Mouse (Mus musculus): ENCODE measurements around the gene Gsta4.
A peak's percentile ranks its signal among the peaks of the same experiment; 100 is the strongest.

Gsta4 gene

DNA sequence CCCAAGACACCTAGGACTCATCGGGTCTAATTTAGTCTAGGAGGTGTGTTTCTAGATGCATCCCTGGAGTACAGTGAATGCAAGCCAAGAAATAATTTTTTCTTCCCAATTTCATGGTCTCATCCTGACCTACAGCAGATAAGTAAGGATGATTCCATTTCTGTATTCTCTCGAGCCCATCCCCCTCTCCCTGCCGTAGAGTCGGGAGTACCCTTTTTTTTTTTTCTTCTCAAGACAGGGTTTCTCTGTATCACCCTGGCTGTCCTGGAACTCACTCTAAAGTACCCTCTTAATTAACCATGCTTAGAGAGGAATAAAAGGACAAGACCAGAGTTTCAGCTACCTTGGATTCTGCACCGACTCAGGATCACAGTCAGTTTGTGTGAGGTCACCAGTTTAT is 4.4 kb upstream of the Gsta4 start:
- no peak for DNase-seq (ENCODE audit: inconsistent ontology term)

DNA sequence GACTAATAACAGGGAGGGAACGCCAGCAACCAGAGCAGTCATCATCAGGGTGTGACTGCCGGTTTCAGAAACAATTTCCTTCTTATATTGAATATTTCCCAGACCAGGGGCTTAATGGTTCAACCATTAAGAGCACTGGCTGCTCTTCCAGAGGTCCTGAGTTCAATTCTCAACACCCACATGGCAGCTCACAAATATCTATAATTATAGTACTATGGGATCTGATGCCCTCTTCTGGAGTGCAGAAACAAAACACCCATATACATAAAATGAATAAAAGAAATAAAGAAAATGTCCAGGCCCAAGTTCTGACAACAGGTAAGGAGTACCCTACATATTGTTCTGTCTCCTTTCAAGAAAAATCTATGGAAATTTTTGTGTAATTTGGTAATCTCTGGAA is 3.5 kb upstream of the Gsta4 start:
- DNase-seq (ENCODE audit: inconsistent ontology term): no peak

GRCm38 (mm10) chr9:78185686-78186085 is 3.1 kb downstream of the Gsta4 start:
- no peak for DNase-seq (ENCODE audit: inconsistent ontology term)

- DNase-seq (ENCODE audit: inconsistent ontology term): no peak
Observed at GRCm38 (mm10) chr9:78188910-78189309, 6.3 kb downstream of the Gsta4 start.

- DNase-seq (ENCODE audit: inconsistent ontology term): peak; percentile 63
Observed at GRCm38 (mm10) chr9:78190651-78191634, 8.4 kb downstream of the Gsta4 start.

GRCm38 (mm10) chr9:78191736-78192135 is 9.2 kb downstream of the Gsta4 start:
- peak; percentile 76 for DNase-seq (ENCODE audit: inconsistent ontology term)

GRCm38 (mm10) chr9:78193902-78194597 is 11.5 kb downstream of the Gsta4 start:
- DNase-seq (ENCODE audit: inconsistent ontology term): peak; percentile 41

GRCm38 (mm10) chr9:78195034-78195433 is 12.5 kb downstream of the Gsta4 start:
- no peak for DNase-seq (ENCODE audit: inconsistent ontology term)

GRCm38 (mm10) chr9:78197801-78198200 is 15.2 kb downstream of the Gsta4 start:
- DNase-seq (ENCODE audit: inconsistent ontology term): no peak

- DNase-seq (ENCODE audit: inconsistent ontology term): no peak
Observed at GRCm38 (mm10) chr9:78204194-78204593, 21.6 kb downstream of the Gsta4 start.

DNA sequence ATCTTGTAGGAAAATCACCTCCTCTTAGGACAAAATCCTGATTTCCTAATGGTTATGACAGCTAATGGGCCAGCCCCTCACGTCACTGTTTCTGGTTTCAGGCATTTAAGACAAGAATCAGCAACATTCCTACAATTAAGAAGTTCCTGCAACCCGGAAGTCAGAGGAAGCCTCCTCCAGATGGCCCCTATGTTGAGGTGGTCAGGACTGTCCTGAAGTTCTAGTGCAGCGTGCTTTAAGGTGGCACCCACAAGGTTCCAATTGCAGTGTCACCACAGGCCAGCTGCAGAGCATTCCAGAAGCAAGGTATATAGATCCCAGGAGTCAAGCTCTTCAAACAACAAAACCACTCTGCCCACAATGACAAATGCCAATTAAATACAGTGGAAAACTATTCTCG is 26.4 kb downstream of the Gsta4 start:
- no peak for DNase-seq (ENCODE audit: inconsistent ontology term)

- no peak for DNase-seq (ENCODE audit: inconsistent ontology term)
Observed at GRCm38 (mm10) chr9:78210079-78210478, 27.5 kb downstream of the Gsta4 start.

DNA sequence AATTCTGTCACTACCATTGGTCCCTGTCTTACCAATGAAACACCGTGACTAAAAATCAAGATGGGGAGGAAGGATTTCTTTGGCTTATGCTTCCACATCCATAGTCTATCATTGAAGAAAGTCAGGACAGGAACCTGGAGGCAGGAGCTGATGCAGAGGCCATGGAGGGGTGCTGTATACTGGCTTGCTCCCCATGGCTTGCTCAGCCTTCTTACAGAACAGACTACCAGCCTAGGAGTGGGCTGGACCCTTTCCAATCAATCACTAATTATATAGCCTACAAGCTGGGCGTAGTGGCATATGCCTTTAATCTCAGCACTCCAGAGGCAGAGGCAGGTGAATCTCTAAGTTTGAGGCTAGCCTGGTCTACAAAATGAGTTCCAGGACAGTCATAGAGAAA is 28.2 kb downstream of the Gsta4 start:
- DNase-seq (ENCODE audit: inconsistent ontology term): no peak

GRCm38 (mm10) chr9:78211521-78211920 is 28.9 kb downstream of the Gsta4 start:
- DNase-seq (ENCODE audit: inconsistent ontology term): no peak

GRCm38 (mm10) chr9:78212341-78213049 is 29.9 kb downstream of the Gsta4 start:
- no peak for DNase-seq (ENCODE audit: inconsistent ontology term)

- no peak for DNase-seq (ENCODE audit: inconsistent ontology term)
Observed at GRCm38 (mm10) chr9:78217074-78217473, 34.5 kb downstream of the Gsta4 start.

GRCm38 (mm10) chr9:78222616-78223015 is 40.0 kb downstream of the Gsta4 start:
- DNase-seq (ENCODE audit: inconsistent ontology term): no peak

DNA sequence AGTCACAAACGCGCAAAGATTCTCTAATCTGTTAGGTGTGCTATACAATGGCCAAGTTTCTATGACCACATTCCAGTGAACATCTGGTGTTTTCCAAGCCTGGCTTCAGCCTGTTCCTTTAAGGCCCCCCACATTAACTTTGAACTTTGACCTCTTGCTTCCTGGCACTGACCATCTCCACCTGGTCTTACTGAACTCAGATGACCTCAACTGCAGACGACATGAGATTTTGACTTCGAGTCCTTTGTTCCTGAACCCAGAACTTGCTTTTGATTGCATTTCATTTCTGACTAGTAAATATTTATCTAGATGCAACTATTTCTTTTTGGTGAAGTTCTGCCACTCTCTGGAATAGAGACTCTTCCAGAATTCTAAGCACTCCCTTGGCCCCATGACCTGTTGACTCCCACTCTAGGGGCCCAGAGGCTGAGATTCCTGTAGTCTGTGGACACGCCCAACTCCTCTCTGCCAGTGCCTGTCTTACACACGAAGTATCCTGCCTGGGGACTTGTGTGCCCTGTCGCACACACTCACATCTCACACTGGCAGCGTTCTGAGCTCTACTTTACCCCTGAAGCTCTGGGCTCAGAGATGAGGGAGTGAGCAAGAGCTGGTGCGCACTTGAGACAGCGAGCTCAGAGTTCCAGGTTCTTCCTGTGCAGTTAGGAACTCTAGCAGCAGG is 40.8 kb downstream of the Gsta4 start:
- no peak for DNase-seq (ENCODE audit: inconsistent ontology term)

DNA sequence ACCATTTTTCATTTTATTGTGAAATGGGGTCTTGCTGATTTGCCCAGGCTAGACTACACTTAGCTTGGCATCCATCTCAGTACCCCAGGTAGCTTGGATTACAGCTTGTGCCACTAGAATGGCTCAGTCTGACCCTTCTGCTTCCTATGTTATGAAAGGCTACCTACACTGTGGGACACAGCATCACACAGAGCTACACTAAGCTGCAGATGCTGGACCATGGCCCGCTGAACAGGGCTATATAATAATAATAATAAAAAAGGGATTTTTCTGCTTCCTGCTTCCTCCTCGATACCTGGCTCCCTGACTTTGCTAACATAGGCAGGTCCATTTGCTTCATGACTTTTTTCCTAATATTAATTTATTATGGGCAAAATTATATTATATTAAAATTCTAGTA is 41.8 kb downstream of the Gsta4 start:
- no peak for DNase-seq (ENCODE audit: inconsistent ontology term)

DNA sequence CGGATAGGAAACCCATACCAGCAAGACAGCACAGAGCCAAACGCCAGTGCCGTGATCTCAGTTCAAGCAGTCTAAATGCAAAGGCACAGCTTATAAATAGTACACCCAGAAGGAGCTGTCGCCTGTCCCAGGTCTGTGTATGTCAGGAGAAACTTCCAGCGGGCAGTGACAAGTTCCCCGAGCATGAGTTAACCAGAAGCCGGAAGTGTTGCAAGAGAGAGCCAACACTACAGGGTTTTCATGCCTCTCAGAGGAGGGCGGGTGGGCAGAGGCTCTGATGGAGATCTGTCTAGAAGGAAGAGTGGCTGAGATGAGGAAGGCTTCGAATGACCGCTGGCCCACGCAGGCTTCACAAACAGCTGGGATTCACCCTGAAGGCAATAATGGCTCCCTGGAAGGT is 42.7 kb downstream of the Gsta4 start:
- DNase-seq (ENCODE audit: inconsistent ontology term): no peak

DNA sequence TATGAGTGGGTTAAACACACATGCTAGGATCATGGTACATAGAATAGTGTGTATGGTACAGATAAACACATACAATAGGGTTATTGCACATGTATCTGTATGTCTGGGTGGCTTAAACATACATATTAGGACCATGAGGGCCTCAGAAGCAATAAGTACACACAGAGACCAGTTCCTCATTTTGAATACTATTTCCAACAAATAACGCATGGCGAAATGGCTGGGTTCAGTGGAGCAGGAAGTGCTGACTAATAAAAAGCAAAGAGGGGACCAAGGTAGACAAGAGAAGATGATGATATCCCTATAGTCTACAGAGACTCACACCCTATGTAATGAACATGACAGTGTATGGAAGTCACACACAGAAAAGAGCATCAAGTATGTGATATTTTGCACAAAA is 45.5 kb downstream of the Gsta4 start:
- no peak for DNase-seq (ENCODE audit: inconsistent ontology term)

DNA sequence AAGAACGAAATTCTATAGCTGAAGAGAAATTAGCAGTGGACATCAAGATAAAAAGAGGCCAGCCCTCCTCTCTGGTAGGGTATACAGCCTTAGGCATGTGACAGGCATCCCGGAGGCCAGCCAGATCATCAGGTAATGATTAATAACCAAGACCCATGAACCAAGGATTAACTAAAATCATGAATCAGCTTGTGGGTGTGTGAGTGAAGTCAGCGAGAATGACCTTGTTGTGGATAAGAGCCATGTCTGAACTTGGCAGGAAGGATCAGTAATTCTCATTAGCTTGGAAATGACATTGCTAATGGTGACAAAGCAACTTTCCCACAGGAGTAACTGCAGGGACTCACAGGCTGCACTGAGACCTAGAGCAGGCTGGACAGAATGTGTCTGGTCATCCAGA is 47.1 kb downstream of the Gsta4 start:
- peak; percentile 7 for DNase-seq (ENCODE audit: inconsistent ontology term)
